Mouse (Mus musculus) megakaryocyte, embryonic 14.5 days (primary cell): ENCODE measurements around the gene Pea15a.

Experiments
- FLI1 ChIP-seq: IDR thresholded peaks from 2 replicates; pipeline ENCODE4 v1.6.1; 2012; ENCODE audit warnings: low read length, inconsistent platforms, mixed read lengths
- GATA1 ChIP-seq: IDR thresholded peaks from 3 replicates; pipeline ENCODE4 v1.6.1; 2012; ENCODE audit warnings: mixed read lengths, low read length, inconsistent platforms, borderline replicate concordance

- TF ChIP-seq GATA1: no peak
- no peak for TF ChIP-seq FLI1
Measured at GRCm38 (mm10) chr1:172154536-172154935, 52.1 kb downstream of the Pea15a start.
